Mouse (Mus musculus): ENCODE measurements at regions not wholly inside any gene's neighbourhood (a gene's known extent, or its start where the extent isn't known, plus 50 kb on each side); places are given as distances from the start of the nearest gene placed in this dataset.

- DNase-seq: no peak
Measured at GRCm38 (mm10) chr3:120123155-120123554, 338.9 kb upstream of the Ptbp2 start.

- DNase-seq: no peak
Measured at GRCm38 (mm10) chr3:120083171-120083932, 299.1 kb upstream of the Ptbp2 start.

GRCm38 (mm10) chr3:120073528-120073927 is 289.3 kb upstream of the Ptbp2 start:
- DNase-seq: no peak

GRCm38 (mm10) chr3:120065714-120066113 is 281.4 kb upstream of the Ptbp2 start:
- DNase-seq: no peak

- peak; percentile 21 to 41 for DNase-seq
Measured at GRCm38 (mm10) chr3:120064854-120065480, 280.7 kb upstream of the Ptbp2 start.

GRCm38 (mm10) chr3:120062264-120062663 is 278.0 kb upstream of the Ptbp2 start:
- DNase-seq: no peak

- peak; percentile 3 to 6 for DNase-seq
Measured at GRCm38 (mm10) chr3:120059959-120060358, 275.7 kb upstream of the Ptbp2 start.

- no peak for DNase-seq
Measured at GRCm38 (mm10) chr3:120055216-120056154, 271.2 kb upstream of the Ptbp2 start.

- no peak for DNase-seq
Measured at GRCm38 (mm10) chr3:120047238-120047637, 263.0 kb upstream of the Ptbp2 start.

- no peak for DNase-seq
Measured at GRCm38 (mm10) chr3:120037526-120037925, 253.3 kb upstream of the Ptbp2 start.

GRCm38 (mm10) chr3:120019826-120020683 is 235.8 kb upstream of the Ptbp2 start:
- no peak for DNase-seq

- DNase-seq: peak; percentile 59 to 62
Measured at GRCm38 (mm10) chr3:120015376-120015775, 231.1 kb upstream of the Ptbp2 start.

- DNase-seq: no peak
Measured at GRCm38 (mm10) chr3:120011861-120012260, 227.6 kb upstream of the Ptbp2 start.

GRCm38 (mm10) chr3:120008110-120008509 is 223.8 kb upstream of the Ptbp2 start:
- no peak for DNase-seq

- no peak for DNase-seq
Measured at GRCm38 (mm10) chr3:120004588-120004987, 220.3 kb upstream of the Ptbp2 start.

- DNase-seq: no peak
Measured at GRCm38 (mm10) chr3:120000281-120000680, 216.0 kb upstream of the Ptbp2 start.

- no peak for DNase-seq
Measured at GRCm38 (mm10) chr3:119996258-119996988, 212.2 kb upstream of the Ptbp2 start.

GRCm38 (mm10) chr3:119995781-119996180 is 211.5 kb upstream of the Ptbp2 start:
- DNase-seq: peak; percentile 32 to 56

- DNase-seq: no peak
Measured at GRCm38 (mm10) chr3:119987245-119987852, 203.1 kb upstream of the Ptbp2 start.

- DNase-seq: no peak
Measured at GRCm38 (mm10) chr3:119977349-119977748, 193.1 kb upstream of the Ptbp2 start.

GRCm38 (mm10) chr3:119976363-119976762 is 192.1 kb upstream of the Ptbp2 start:
- DNase-seq: no peak

Measured in cerebellum, postnatal 10 days (tissue).